Mouse (Mus musculus) intestine, embryonic 14.5 days (tissue): Measurements from ENCODE around the gene Fam171a2. TPM values are rescaled to one million over a fixed set of nuclear protein-coding genes. Genes with fewer than 3 reads are reported as not detected.

ENCODE experiments used
- ATAC-seq: fragments of 200-750 bp; cut with Nextera tagmentation; replicated peaks from 2 replicates; pipeline ENCODE4 v1.8.0; 2017; ENCODE audit warnings: low read depth, moderate number of reproducible peaks, moderate TSS enrichment, moderate library complexity; ENCODE audit not compliant: low FRiP score, low TSS enrichment
- DNase-seq: peaks from one replicate; pipeline ENCODE4 v3.0.0-alpha.2; 2018; ENCODE audit warnings: low spot score
- H3K27ac ChIP-seq: fragments of 300-500 bp; sonication (generic); 2 replicates; pipeline ENCODE4 v1.5.1; 2014; ENCODE audit warnings: low read depth, mild to moderate bottlenecking, control low read depth
- H3K27me3 ChIP-seq: fragments of 300-500 bp; sonication (generic); replicated peaks from 2 replicates; pipeline ENCODE4 v1.6.1; 2014; ENCODE audit warnings: low read length, control low read depth; ENCODE audit not compliant: control insufficient read depth, insufficient read depth
- H3K36me3 ChIP-seq: fragments of 300-500 bp; sonication (generic); 2 replicates; pipeline ENCODE4 v1.6.1; 2014; ENCODE audit warnings: low read length, control low read depth; ENCODE audit not compliant: control insufficient read depth, insufficient read depth
- H3K4me1 ChIP-seq: fragments of 300-500 bp; sonication (generic); replicated peaks from 2 replicates; pipeline ENCODE4 v1.6.1; 2014; ENCODE audit warnings: low read length, control low read depth, mixed read lengths; ENCODE audit not compliant: control insufficient read depth, insufficient read depth
- H3K4me2 ChIP-seq: fragments of 300-500 bp; sonication (generic); 2 replicates; pipeline ENCODE4 v1.6.1; 2014; ENCODE audit warnings: low read length
- H3K4me3 ChIP-seq: fragments of 300-500 bp; sonication (generic); 2 replicates; pipeline ENCODE4 v1.5.1; 2014; ENCODE audit warnings: low read depth, low read length, control low read depth, mixed read lengths
- H3K9ac ChIP-seq: fragments of 300-500 bp; sonication (generic); 2 replicates; pipeline ENCODE4 v1.6.1; 2014; ENCODE audit warnings: mild to moderate bottlenecking, low read length
- H3K9me3 ChIP-seq: fragments of 300-500 bp; sonication (generic); 2 replicates; pipeline ENCODE4 v1.6.1; 2016; ENCODE audit warnings: low read length, control low read depth; ENCODE audit not compliant: control insufficient read depth
- WGBS: fragments of 180-500 bp; shearing (Covaris S2); extraction: QIAGEN DNeasy Blood & Tissue Kit; methylation state at CpG from one replicate; pipeline ENCODE4 v1.1.7; 2014; 5-methylcytosine and 5-hydroxymethylcytosine counted together
- polyA plus RNA-seq: library from polyadenylated mRNA; unstranded; fragments of >200 nt; fragmentation: Nextera tagmentation; extraction: Ambion mirVana; gene quantifications from 2 replicates; pipeline ENCODE4 v1.2.1, GENCODE M21; 2014

Gene Fam171a2
- polyA plus RNA-seq, 1 experiment from 2014 or later: 4.7 TPM

DNA sequence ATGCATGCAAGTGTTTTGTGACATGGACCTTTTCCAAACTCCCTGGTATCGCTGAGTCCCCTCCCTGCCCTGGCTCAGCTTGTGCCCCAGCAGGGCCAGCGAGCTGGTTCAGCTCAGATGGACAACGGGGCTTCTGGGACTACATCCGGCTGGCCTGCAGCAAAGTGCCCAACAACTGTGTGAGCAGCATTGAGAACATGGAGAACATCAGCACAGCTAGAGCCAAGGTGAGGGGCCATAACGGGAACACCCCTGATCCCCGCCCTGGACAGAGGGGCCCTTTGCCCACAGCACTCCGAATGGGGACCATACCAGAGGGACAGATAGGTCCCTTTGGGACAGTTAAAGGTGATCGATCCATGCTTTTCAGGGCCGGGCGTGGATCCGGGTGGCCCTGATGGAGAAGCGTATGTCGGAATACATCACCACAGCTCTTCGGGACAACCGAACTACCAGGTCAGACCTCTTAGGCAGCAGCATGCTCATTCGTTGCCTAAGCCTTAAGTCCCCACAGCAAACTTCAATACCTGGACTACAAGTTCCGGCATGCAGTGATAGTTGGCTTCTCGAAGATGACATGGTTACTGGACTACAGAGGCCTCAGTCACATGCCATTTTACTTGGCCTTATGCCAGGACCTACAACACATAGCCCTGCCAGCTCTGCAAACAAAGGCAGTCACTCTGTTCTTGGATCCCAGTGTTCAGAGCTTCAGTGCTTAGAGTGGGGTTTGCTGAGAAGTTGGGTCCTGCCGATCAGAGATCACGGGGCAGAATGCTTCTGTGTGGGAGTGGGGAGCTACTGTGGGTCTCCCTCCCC lies 49.3 kb downstream of the Fam171a2 start:
- H3K4me1 ChIP-seq: peaks cover 8% of the 10 kb centered on the region
- peaks cover 48% of the 10 kb centered on the region for H3K27me3 ChIP-seq
- DNase-seq: no peak
- 76% methylated on average over 20 of the region's 20 CpGs for WGBS
- no peaks in the 10 kb centered on the region for H3K9me3 ChIP-seq
- no peak for ATAC-seq
- no peak overlapping the region for H3K27ac ChIP-seq
- peaks cover 16% of the 10 kb centered on the region for H3K36me3 ChIP-seq
- no peak overlapping the region for H3K4me3 ChIP-seq
- no peak overlapping the region for H3K4me2 ChIP-seq
- H3K9ac ChIP-seq: no peak overlapping the region

- Histone ChIP-seq H3K4me1 (peaks cover 10% of the 10 kb centered on the region), H3K27me3 (peaks cover 44% of the 10 kb centered on the region), H3K9ac (no peak overlapping the region), H3K4me3 (no peak overlapping the region), H3K36me3 (0 out of 2 replicates have a peak, but pooled peaks cover under 1% of the 10 kb centered on the region), H3K9me3 (no peaks in the 10 kb centered on the region), H3K4me2 (no peak overlapping the region), H3K27ac (no peak overlapping the region)
- ATAC-seq (no peak), DNase-seq (no peak)
- WGBS: 79% methylated on average over 7 of the region's 7 CpGs
Measured at GRCm38 (mm10) chr11:102396671-102397141, 50.8 kb downstream of the Fam171a2 start.

GRCm38 (mm10) chr11:102396263-102396662 lies 51.2 kb downstream of the Fam171a2 start:
- Histone ChIP-seq H3K4me3 (no peak overlapping the region), H3K9me3 (no peaks in the 10 kb centered on the region), H3K9ac (no peak overlapping the region), H3K27me3 (peaks cover 43% of the 10 kb centered on the region), H3K4me2 (no peak overlapping the region), H3K4me1 (peaks cover 10% of the 10 kb centered on the region), H3K36me3 (no peaks in the 10 kb centered on the region), H3K27ac (no peak overlapping the region)
- WGBS: 61% methylated on average over 6 of the region's 6 CpGs
- no peak for DNase-seq
- ATAC-seq: no peak

- H3K4me2 ChIP-seq: 0 out of 2 replicates have a peak overlapping the region, but pooled peaks have one; percentile 88
- 11% methylated on average over 5 of the region's 5 CpGs for WGBS
- no peaks in the 10 kb centered on the region for H3K36me3 ChIP-seq
- no peak overlapping the region for H3K9ac ChIP-seq
- H3K9me3 ChIP-seq: no peaks in the 10 kb centered on the region
- H3K27ac ChIP-seq: no peak overlapping the region
- peaks cover 10% of the 10 kb centered on the region for H3K4me1 ChIP-seq
- peaks cover 33% of the 10 kb centered on the region for H3K27me3 ChIP-seq
- no peak for ATAC-seq
- no peak overlapping the region for H3K4me3 ChIP-seq
- DNase-seq: no peak
Measured at GRCm38 (mm10) chr11:102395250-102395649, 52.2 kb downstream of the Fam171a2 start.

DNA sequence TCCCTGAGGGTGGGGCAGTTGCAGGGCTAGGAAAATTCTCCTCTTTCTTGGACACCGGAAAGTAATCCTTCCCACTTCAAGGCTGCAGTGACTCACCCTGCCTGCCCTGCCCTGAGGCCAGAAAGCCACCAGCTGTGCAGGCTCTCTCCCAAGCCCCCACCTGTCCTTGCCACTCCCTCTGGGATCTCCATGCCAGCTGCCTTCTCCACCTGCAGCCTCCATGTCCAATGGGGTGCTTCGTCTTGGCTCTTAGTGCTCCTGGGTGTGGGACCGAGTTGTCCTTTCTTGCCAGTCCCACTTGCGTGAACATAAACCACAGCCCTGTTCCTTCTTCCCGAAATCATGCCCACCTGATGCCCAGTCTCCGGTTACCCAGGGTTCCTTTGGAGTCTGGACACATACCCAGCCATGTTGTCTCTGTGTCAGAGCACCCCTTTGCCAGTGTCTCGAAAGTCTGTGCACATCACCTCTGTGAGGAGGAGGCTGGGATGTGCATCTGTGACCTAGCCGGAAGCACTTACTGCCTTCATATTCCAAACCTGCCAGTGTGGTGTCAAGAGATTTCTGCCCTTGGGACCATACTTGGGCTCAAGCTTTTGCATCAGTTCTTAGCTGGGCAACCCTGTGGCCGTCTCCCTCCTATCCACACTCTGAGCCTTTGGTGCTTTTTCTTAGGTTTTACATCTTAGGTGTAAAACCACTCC lies 52.9 kb downstream of the Fam171a2 start:
- H3K9ac ChIP-seq: no peak overlapping the region
- H3K27me3 ChIP-seq: peaks cover 27% of the 10 kb centered on the region
- H3K4me1 ChIP-seq: peaks cover 10% of the 10 kb centered on the region
- peak overlapping the region; percentile 88 for H3K4me2 ChIP-seq
- no peaks in the 10 kb centered on the region for H3K9me3 ChIP-seq
- DNase-seq (no peak), ATAC-seq (no peak)
- no peak overlapping the region for H3K27ac ChIP-seq
- no peaks in the 10 kb centered on the region for H3K36me3 ChIP-seq
- 78% methylated on average over 9 of the region's 9 CpGs for WGBS
- H3K4me3 ChIP-seq: no peak overlapping the region

DNA sequence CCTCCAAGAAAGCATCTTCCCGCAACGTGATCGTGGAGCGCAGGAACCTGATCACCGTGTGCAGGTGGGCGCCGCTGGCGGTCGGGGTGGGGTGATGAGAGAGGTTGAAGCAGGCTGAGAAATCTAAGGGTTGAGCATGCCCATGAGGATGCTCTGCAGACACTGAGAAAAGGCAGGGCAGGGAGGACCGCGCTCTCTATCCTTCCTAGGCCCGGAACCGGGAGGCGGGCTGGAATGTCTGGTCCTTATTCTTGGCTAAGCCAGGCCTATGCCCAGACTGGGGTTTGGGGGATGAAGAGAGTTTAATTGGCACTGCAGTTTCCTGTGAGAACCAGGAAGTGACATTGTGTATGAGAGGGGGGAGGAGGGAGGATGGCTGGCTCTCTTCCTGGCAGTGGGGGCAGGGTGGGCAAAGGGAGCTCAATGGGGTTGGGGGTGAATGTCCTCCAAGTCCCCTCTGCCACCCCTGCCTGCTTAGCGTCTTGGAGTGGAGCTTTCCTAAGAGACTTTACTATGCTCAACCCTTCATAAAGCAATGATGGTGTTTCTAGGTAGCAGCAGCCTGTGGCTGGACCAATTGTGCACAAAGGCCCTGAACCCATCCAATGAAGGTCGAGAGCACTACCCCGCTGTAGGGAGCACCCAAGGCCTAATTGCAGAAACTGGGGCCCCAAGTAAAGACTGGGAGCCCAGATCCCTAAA lies 53.6 kb downstream of the Fam171a2 start:
- ATAC-seq (peak; percentile 3; the same call in 1 of the 2 replicates), DNase-seq (no peak)
- H3K27me3 ChIP-seq: peaks cover 20% of the 10 kb centered on the region
- no peaks in the 10 kb centered on the region for H3K36me3 ChIP-seq
- H3K4me2 ChIP-seq: peak overlapping the region; percentile 88
- H3K9me3 ChIP-seq: no peaks in the 10 kb centered on the region
- H3K4me1 ChIP-seq: peaks cover 10% of the 10 kb centered on the region
- H3K27ac ChIP-seq: no peak overlapping the region
- H3K4me3 ChIP-seq: peak overlapping the region; percentile 39
- 0 out of 2 replicates have a peak overlapping the region, but pooled peaks have one; percentile 29 for H3K9ac ChIP-seq
- 11% methylated on average over 17 of the region's 17 CpGs for WGBS

DNA sequence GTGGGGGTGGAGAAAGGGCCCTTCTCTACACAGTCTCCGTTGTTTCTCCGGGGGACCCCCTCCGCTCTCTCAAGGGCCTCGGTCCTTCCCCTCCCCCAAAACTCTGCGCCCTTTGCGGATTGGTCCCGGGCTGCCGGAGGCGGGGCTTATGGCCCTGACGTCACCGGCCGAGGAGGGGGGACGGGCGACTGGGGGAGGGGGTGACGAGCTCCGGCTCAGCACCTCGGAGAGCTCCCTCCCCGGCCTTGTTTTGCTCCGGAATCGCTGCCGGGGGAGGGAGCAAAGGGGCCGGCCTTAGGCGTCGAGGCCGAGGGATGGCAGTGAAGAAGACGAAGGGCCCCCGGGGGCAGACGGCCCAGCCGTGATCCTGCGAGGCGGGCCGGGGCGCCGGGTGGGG lies 54.2 kb downstream of the Fam171a2 start, which contains the start of gene Rundc3a:
Gene Rundc3a (plus strand): TSS at position 166 of the 397 bp plus-strand sequence.
- Histone ChIP-seq H3K9ac (0 out of 2 replicates have a peak within 1 kb of the TSS, but pooled peaks have one; percentile 29), H3K4me1 (peaks cover 10% of the 10 kb centered on the region), H3K9me3 (no peaks in the 10 kb centered on the region), H3K4me2 (peak within 1 kb of the TSS; percentile 88), H3K4me3 (peak within 1 kb of the TSS; percentile 39), H3K36me3 (no peaks in the 10 kb centered on the region), H3K27me3 (peaks cover 14% of the 10 kb centered on the region), H3K27ac (0 out of 2 replicates have a peak within 1 kb of the TSS, but pooled peaks have one; percentile 27)
- DNase-seq: peak; percentile 97
- ATAC-seq: peak; percentile 86
- under 1% methylated on average over 30 of the region's 34 CpGs for whole genome bisulfite sequencing
